Mouse (Mus musculus): Measurements from ENCODE around the gene Phactr2.
A peak's percentile ranks its signal among the peaks of the same experiment; 100 is the strongest.

Phactr2 gene

GRCm38 (mm10) chr10:13446791-13447249 is 27.4 kb downstream of the Phactr2 start:
- DNase-seq = no peak

GRCm38 (mm10) chr10:13444257-13444656 is 30.0 kb downstream of the Phactr2 start:
- DNase-seq = no peak

- no peak for DNase-seq
These were observed 30.6 kb downstream of the Phactr2 start for GRCm38 (mm10) chr10:13443647-13444046.

- no peak for DNase-seq
These were observed 33.9 kb downstream of the Phactr2 start for GRCm38 (mm10) chr10:13440292-13440691.

DNA sequence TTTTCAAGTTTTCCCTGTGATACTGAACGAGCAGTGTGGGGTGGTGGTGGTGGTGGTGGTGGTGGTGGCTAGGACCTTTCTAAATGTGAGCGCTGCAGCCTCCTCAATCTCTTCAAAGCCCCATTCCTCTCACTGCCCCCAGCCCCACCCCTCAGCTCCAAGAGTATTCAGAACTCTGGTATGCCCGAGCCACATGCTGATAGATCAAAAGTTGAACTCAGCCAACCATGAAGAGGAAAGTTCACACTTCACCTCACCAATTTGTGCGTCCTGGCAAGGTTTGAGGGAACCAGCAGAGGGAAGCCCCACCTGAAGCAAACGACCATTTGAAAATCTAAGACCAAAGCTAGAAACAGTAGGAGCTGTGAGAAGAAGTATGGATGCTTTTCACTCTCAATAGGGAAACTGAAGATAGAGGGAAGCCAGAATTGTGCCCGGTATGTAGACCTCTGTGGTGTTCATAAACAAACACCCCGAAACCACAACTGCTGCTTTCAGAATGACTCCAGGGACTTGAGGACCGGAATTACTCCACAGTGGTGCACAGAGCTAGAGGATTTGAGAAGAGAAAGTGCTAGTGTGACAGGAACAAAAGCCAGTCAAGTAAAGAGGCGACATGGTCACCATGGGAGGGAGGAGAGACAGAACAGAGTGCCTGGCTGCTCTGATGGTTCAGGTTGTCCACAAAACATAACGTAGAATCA is 35.9 kb downstream of the Phactr2 start:
- DNase-seq = no peak

DNA sequence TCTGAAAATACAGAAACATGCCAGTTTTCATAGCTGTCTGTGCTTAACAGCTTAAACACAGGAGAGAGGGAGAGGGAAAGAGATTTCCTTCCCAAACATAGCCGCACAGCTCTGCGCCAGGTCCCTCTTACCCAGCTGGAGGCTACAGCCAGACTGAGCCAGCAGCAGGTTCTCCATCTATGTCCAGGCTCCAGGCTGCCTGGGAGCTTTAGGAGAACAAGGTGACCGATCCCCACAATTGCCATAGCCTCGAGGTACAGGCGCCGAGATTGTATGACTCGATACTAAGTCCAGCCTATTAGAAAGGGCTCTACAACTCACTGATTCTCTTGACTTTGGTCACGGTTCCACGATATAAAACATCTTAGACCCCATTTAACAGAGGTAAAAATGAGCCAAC is 37.2 kb downstream of the Phactr2 start:
- no peak for DNase-seq

- DNase-seq = no peak
These were observed 41.2 kb downstream of the Phactr2 start for GRCm38 (mm10) chr10:13433016-13433415.

GRCm38 (mm10) chr10:13431641-13432540 is 42.3 kb downstream of the Phactr2 start:
- DNase-seq = no peak

DNA sequence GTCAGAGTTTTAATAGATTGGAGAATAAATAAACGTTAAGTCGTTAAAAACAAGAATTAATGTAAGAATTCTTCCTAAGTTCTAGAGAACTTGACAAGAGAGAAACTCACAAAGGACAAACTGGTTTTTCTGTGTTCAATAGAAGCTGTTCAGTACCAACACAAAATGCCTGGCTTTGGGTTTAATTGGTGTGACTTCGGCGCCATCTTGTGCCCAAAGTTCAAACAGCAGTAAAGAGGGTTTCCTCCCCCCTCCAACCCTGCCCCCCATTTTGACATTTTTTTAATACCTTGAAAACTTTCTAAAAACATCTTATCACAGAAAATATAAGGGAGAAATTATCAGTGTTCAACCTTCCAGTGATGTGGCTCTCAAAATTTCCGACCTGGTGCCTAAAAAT is 44.4 kb downstream of the Phactr2 start:
- DNase-seq = peak; percentile 36

DNA sequence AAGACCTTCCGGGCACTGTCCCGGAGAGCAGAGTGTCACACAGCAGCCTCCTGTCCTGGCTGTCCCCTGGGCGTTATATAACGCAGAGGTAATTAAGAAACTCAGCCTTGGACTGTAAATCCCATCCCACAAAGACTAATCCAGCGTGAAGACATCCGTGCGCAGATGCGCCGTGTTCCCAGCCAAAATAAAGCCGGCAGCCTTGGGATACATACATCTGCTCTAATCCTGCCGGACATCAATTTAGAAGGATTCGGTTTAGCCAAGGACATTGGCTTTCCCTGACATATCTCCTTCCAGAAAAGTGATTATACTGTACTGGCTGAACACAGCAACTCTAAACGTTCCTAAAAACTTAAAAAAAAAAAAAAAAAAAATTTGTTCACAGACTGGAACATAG is 45.0 kb downstream of the Phactr2 start:
- DNase-seq = no peak

DNA sequence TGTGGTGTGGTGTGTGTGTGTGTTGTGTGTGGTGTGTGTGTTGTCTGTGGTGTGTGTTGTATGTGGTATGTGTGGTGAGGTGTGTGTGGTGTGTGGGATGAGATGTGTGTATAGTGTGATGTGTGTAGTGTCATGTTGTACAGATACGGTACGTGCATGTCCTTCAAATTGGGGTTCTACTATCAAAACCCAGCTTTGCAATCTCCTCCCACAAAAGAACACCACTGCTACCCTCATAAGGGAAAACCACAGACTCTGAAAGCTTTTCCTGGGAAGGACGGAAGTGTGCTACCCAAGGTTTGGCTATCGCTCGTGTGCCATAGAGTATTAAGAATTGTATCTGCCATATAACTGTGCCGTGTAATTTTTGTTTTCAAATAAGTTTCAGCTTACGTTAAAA is 45.7 kb downstream of the Phactr2 start:
- no peak for DNase-seq

- no peak for DNase-seq
These were observed 46.6 kb downstream of the Phactr2 start for GRCm38 (mm10) chr10:13427599-13427998.

- no peak for DNase-seq
These were observed 49.0 kb downstream of the Phactr2 start for GRCm38 (mm10) chr10:13425198-13425597.

- DNase-seq = no peak
These were observed 49.7 kb downstream of the Phactr2 start for GRCm38 (mm10) chr10:13424508-13424907.

DNA sequence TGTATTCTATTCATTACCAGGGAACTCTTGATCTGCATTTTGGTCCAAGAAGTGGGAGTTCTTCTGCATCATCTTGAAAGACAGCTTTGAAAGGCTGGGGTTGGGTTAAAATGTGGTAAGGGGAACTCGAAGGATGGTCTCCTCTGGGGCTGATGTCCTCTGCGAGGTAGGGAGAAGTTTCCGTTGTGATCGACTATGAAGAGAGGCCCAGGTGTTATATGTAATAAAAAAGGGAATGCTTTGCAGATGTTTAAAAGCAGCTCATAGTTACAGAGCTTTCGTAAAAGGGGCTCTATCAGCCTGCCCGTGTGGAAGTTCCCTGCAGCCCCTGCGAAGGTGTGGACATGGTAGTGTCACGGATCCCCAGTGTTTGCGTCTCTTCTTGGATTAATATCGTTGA is 50.2 kb downstream of the Phactr2 start:
- no peak for DNase-seq

DNA sequence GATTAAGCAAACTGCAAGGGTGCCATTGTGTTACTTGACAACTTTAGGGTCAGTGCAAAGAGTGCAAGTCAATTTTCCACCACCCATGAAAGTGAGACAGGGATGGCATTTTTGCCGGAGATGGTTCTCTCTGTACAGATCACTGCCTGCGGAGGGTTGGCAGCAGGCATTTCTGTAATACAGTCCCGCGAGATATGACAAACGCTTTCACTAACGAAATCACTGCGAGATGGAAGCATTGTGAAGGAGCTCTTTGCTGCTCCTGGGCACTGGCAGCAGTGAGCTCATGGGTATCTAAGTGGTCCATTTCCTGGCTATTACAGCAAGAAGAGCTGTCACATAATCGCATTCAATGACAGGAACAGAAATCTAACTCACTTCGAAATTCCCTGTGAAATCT is 52.1 kb downstream of the Phactr2 start:
- DNase-seq = no peak

GRCm38 (mm10) chr10:13419246-13419645 is 55.0 kb downstream of the Phactr2 start:
- DNase-seq = no peak

- no peak for DNase-seq
These were observed 58.6 kb downstream of the Phactr2 start for GRCm38 (mm10) chr10:13415489-13416104.

DNA sequence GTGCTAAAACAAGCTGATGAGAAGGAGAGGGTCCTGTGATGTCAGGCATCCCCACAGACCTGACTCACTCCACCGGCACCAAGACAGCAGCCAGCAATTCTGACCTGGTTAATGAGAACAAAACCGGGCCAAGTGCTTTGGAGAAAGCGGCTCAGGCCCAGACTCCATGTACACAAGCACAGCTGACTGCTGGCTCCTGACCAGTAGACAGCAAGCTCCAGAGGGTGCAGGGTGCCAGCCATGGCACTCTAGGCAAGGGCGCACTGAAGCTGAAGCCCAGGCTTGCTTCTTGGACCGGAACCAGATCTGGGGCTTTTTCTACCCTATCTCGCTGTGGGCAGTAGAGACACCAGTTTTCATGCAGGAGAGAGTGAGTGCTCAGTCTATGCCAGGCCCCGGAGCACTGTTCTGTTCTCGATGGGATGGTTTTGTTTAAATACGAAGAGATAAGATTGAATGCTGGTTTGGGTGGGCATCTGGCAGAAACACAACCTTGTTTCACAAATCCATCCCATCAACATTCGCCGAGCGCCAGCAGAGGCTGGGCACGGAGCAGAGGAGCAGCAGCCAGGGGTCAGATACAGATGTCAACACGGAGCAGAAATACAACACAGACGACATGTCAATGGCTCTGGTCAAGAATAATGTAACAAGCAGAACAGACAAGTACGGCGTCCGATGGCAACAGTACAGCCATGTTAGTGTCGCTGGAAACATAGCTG is 61.8 kb downstream of the Phactr2 start:
- DNase-seq = no peak

GRCm38 (mm10) chr10:13411056-13411455 is 63.2 kb downstream of the Phactr2 start:
- DNase-seq = no peak

DNA sequence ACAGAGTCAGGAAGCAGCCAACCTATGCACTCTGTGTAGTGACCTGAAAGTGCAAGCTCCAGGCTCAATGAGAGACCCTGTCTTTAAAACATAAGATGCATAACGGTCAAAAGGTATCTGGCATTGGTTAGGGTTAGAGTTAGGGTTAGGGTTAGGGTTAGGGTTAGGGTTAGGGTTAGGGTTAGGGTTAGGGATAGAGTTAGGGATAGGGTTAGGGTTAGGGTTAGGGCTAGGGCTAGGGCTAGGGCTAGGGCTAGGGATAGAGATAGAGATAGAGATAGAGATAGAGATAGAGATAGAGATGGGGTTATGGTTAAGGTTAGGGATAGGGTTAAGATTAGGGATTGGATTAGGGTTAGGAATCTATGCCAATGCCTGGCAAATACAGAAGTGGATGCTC is 72.2 kb downstream of the Phactr2 start:
- DNase-seq = no peak

- DNase-seq = no peak
These were observed 78.5 kb downstream of the Phactr2 start for GRCm38 (mm10) chr10:13395753-13396152.

DNA sequence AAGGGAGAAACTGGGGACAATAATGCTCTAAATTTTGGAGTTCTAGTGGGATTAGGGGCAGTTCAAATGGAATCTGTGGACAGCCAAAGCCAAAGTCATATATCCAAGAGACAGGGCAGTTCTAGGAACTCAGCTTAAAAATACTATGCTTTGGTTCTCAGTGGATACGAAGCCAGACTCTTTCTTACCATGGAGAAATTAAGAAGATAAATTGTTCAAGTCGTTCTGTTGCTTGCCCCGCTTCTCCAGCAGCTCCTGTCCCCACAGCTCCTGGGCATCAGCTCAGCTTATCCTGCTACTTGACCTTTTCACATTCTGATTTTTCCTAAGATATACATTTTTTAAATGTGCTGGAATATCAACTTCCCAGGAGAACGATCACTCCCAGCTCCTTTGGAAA is 80.2 kb downstream of the Phactr2 start:
- no peak for DNase-seq
